Mouse (Mus musculus) myocyte (in vitro differentiated cells): ENCODE measurements around the gene Lgi1. TPM values are rescaled to one million over a fixed set of nuclear protein-coding genes. Genes with fewer than 3 reads are reported as not detected.

ENCODE experiments used
- H3K27me3 ChIP-seq: one replicate; pipeline ENCODE4 v1.6.1; 2011; ENCODE audit not compliant: control insufficient read depth, insufficient read depth, insufficient read length
- H3K36me3 ChIP-seq: one replicate; pipeline ENCODE4 v1.6.1; 2011; ENCODE audit not compliant: control insufficient read depth, insufficient read depth
- H3K4me2 ChIP-seq: one replicate; pipeline ENCODE4 v1.6.1; 2011; ENCODE audit warnings: low read depth, control low read depth
- H3K4me3 ChIP-seq: one replicate; pipeline ENCODE4 v1.5.1; 2011; ENCODE audit warnings: mild to moderate bottlenecking, control low read depth, moderate library complexity
- H3K79me2 ChIP-seq: one replicate; pipeline ENCODE4 v1.6.1; 2011; ENCODE audit not compliant: control insufficient read depth, insufficient read depth
- H3ac ChIP-seq: one replicate; pipeline ENCODE4 v1.6.1; 2011; ENCODE audit not compliant: control insufficient read depth, insufficient read length
- CEBPB ChIP-seq: IDR thresholded peaks from 2 replicates; pipeline ENCODE4 v1.6.1; 2011; ENCODE audit warnings: mild to moderate bottlenecking, moderate library complexity; ENCODE audit not compliant: poor library complexity, insufficient read depth, severe bottlenecking
- E2F4 ChIP-seq: IDR thresholded peaks from one replicate; pipeline ENCODE4 v1.6.1; 2011; ENCODE audit warnings: mild to moderate bottlenecking, control low read depth, moderate library complexity; ENCODE audit not compliant: insufficient read depth
- MAX ChIP-seq: IDR thresholded peaks from one replicate; pipeline ENCODE4 v1.6.1; 2011; ENCODE audit warnings: low read depth, mild to moderate bottlenecking, control low read depth
- MYOD1 ChIP-seq, 3 experiments: IDR thresholded peaks; one replicate each; pipeline ENCODE4 v1.6.1; 2011; ENCODE audit warnings: control low read depth in 2 of 3, low read depth in 2 of 3, mild to moderate bottlenecking in 2 of 3, moderate library complexity in 1 of 3; ENCODE audit not compliant: insufficient read length in 2 of 3, control insufficient read depth in 1 of 3
- MYOG ChIP-seq, 3 experiments: IDR thresholded peaks; one replicate each; pipeline ENCODE4 v1.6.1; 2011; ENCODE audit warnings: control low read depth in 2 of 3, low read depth in 2 of 3, mild to moderate bottlenecking in 2 of 3; ENCODE audit not compliant: insufficient read length in 2 of 3, control insufficient read depth in 1 of 3, insufficient read depth in 1 of 3
- POLR2A ChIP-seq: IDR thresholded peaks from one replicate; pipeline ENCODE4 v1.6.1; 2011; ENCODE audit warnings: low read depth, mild to moderate bottlenecking, control low read depth, moderate library complexity; ENCODE audit not compliant: insufficient read length
- POLR2AphosphoS2 ChIP-seq: IDR thresholded peaks from one replicate; pipeline ENCODE4 v1.6.1; 2011; ENCODE audit warnings: low read depth, control low read depth; ENCODE audit not compliant: insufficient read length
- REST ChIP-seq: IDR thresholded peaks from one replicate; pipeline ENCODE4 v1.6.1; 2011; ENCODE audit warnings: mild to moderate bottlenecking, control low read depth, moderate library complexity; ENCODE audit not compliant: insufficient read depth, insufficient read length
- SRF ChIP-seq: IDR thresholded peaks from one replicate; pipeline ENCODE4 v1.6.1; 2011; ENCODE audit warnings: low read depth; ENCODE audit not compliant: control insufficient read depth, insufficient read length
- TCF12 ChIP-seq: IDR thresholded peaks from one replicate; pipeline ENCODE4 v1.6.1; 2011; ENCODE audit warnings: mild to moderate bottlenecking, control low read depth; ENCODE audit not compliant: poor library complexity, insufficient read depth, severe bottlenecking
- TCF3 ChIP-seq: IDR thresholded peaks from one replicate; pipeline ENCODE4 v1.6.1; 2011; ENCODE audit warnings: low read depth, control low read depth; ENCODE audit not compliant: insufficient read length
- USF1 ChIP-seq: IDR thresholded peaks from one replicate; pipeline ENCODE4 v1.6.1; 2011; ENCODE audit warnings: low read depth, mild to moderate bottlenecking, control low read depth, moderate library complexity
- polyA plus RNA-seq: library from polyadenylated mRNA; unstranded; fragments of >200 nt; fragmentation: generic; extraction: Trizol; gene quantifications from one replicate; pipeline ENCODE4 v1.2.1, GENCODE M21; 2012; ENCODE audit warnings: missing spikeins

Gene Lgi1
- polyA plus RNA-seq, 1 experiment = not detected

- no peak overlapping the region for H3ac ChIP-seq
- H3K79me2 ChIP-seq = no peaks in the 10 kb centered on the region
- H3K4me3 ChIP-seq = no peak overlapping the region
- no peak overlapping the region for H3K4me2 ChIP-seq
- peaks cover 42% of the 10 kb centered on the region for H3K27me3 ChIP-seq
- H3K36me3 ChIP-seq = no peaks in the 10 kb centered on the region
- TF ChIP-seq CEBPB (no peak), USF1 (no peak), TCF12 (no peak), SRF (no peak), POLR2A (no peak), E2F4 (no peak), MAX (no peak), REST (no peak), MYOD1 (IDR thresholded peaks at IDR 0.05; ENCODE audit: control insufficient read depth in 1 of 3, insufficient read length in 2 of 3, low read depth in 2 of 3) (no peak), MYOG (IDR thresholded peaks at IDR 0.05; ENCODE audit: control insufficient read depth in 1 of 3, insufficient read depth in 1 of 3, insufficient read length in 2 of 3, low read depth in 2 of 3) (no peak), POLR2AphosphoS2 (no peak), TCF3 (no peak)
Observed at GRCm38 (mm10) chr19:38249627-38250026, 14.7 kb upstream of the Lgi1 start.

DNA sequence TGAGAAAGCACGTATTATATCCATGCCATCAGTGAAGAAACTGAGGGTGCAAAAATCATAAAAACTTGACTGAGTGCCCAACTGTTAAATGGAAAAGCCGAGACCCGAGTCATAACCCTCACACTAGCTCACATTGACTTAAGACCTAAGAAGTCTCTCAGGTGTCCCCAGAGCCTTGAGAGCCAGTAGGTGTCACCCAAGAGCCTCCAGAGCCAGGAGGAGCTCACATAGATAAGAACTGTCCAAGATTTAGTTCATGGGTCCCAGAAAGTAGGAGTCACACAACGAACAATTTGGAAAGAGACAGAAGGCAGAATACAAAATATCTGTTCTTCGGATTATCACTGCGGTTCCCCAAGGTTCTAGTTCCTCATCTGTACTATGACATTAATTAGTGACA, 10.5 kb upstream of the Lgi1 start:
- H3K36me3 ChIP-seq = no peaks in the 10 kb centered on the region
- no peaks in the 10 kb centered on the region for H3K79me2 ChIP-seq
- H3ac ChIP-seq = no peak overlapping the region
- H3K4me2 ChIP-seq = no peak overlapping the region
- TF ChIP-seq REST (no peak), MYOD1 (IDR thresholded peaks at IDR 0.05; ENCODE audit: control insufficient read depth in 1 of 3, insufficient read length in 2 of 3, low read depth in 2 of 3) (no peak), CEBPB (no peak), POLR2AphosphoS2 (no peak), TCF12 (no peak), E2F4 (no peak), MAX (no peak), TCF3 (no peak), SRF (no peak), MYOG (IDR thresholded peaks at IDR 0.05; ENCODE audit: control insufficient read depth in 1 of 3, insufficient read depth in 1 of 3, insufficient read length in 2 of 3, low read depth in 2 of 3) (no peak), USF1 (no peak), POLR2A (no peak)
- H3K27me3 ChIP-seq = peaks cover 22% of the 10 kb centered on the region
- H3K4me3 ChIP-seq = no peak overlapping the region

DNA sequence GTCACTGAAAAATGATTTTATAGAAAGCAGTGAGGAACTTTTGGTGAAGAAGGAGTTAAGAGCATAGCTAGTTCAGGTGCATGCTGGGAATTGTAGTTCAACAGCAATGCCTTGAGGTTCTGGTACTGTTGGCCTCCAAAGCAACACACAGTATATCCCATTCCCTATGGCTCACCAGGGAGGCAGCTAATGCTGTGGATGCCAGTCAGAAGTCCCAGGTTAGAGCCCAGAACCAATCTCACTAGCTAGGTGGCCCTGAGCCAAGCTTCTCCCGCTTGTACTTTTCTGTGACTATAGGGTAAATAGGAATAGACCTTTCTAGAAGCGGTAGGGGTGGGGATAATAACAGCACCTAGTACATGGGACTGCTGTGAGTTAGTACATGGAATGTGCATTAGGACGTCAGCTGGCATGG, 5.7 kb upstream of the Lgi1 start:
- no peak for TF ChIP-seq TCF12
- TF ChIP-seq TCF3 = no peak
- TF ChIP-seq POLR2AphosphoS2 = no peak
- TF ChIP-seq SRF = no peak
- TF ChIP-seq MYOG (IDR thresholded peaks at IDR 0.05; ENCODE audit: control insufficient read depth in 1 of 3, insufficient read depth in 1 of 3, insufficient read length in 2 of 3, low read depth in 2 of 3) = no peak
- no peak for TF ChIP-seq USF1
- TF ChIP-seq MYOD1 (IDR thresholded peaks at IDR 0.05; ENCODE audit: control insufficient read depth in 1 of 3, insufficient read length in 2 of 3, low read depth in 2 of 3) = no peak
- TF ChIP-seq REST = no peak
- TF ChIP-seq POLR2A = no peak
- no peak for TF ChIP-seq E2F4
- no peak for TF ChIP-seq CEBPB
- no peak for TF ChIP-seq MAX
- H3K36me3 ChIP-seq = no peaks in the 10 kb centered on the region
- H3K27me3 ChIP-seq = peaks cover 15% of the 10 kb centered on the region
- no peaks in the 10 kb centered on the region for H3K79me2 ChIP-seq
- no peak overlapping the region for H3K4me3 ChIP-seq
- no peak overlapping the region for H3K4me2 ChIP-seq
- no peak overlapping the region for H3ac ChIP-seq

DNA sequence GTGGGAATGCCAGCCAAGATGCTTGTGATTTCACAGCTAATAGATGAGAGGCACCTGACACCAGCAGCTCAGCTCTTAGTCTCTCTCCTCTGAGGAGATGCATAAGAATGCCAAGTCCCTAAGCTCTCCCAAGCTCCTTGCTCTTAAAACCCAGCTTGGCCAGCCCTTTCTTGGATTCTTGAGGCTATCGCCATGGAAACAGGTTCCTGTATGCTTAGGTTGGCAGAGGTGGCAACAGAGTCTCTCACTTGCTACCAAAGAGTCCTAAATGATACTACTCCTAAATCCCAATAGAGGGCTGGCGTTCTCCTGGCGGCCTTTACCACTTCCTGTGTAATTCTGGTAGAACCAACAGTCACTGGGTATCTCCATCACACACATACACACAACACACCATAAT, 4.9 kb upstream of the Lgi1 start:
- Histone ChIP-seq H3K79me2 (no peaks in the 10 kb centered on the region), H3K4me3 (no peak overlapping the region), H3ac (no peak overlapping the region), H3K4me2 (no peak overlapping the region), H3K36me3 (no peaks in the 10 kb centered on the region), H3K27me3 (peaks cover 21% of the 10 kb centered on the region)
- no peak for TF ChIP-seq E2F4
- no peak for TF ChIP-seq USF1
- no peak for TF ChIP-seq MAX
- TF ChIP-seq REST = no peak
- no peak for TF ChIP-seq MYOD1 (IDR thresholded peaks at IDR 0.05; ENCODE audit: control insufficient read depth in 1 of 3, insufficient read length in 2 of 3, low read depth in 2 of 3)
- no peak for TF ChIP-seq POLR2AphosphoS2
- no peak for TF ChIP-seq CEBPB
- no peak for TF ChIP-seq POLR2A
- no peak for TF ChIP-seq TCF3
- TF ChIP-seq MYOG (IDR thresholded peaks at IDR 0.05; ENCODE audit: control insufficient read depth in 1 of 3, insufficient read depth in 1 of 3, insufficient read length in 2 of 3, low read depth in 2 of 3) = no peak
- no peak for TF ChIP-seq TCF12
